In genomic region chr11:52261937-52262336, GRCm38 (mm10) we compare ENCODE assay signal across 9 mouse cellular contexts. TPM values are rescaled to one million over a fixed set of nuclear protein-coding genes. Genes with fewer than 3 reads are reported as not detected.
DNase-seq lines count a peak whose midpoint lies in the region; ATAC-seq and TF ChIP-seq lines count a peak whose summit lies in the region.
"Had no signal": no experiment of that assay in that cellular context is flagged by ENCODE, and none has a peak within 500 bp of the region (broad histone marks: within the 10 kb centered on the region; RNA-seq: fewer than 3 reads in every experiment).

No protein-coding gene starts in this region.

- WGBS in forebrain, postnatal 0 days, result 69% methylated on average over 5 of the region's 5 CpGs
- WGBS in forebrain, embryonic 16.5 days, result 65% methylated on average over 5 of the region's 5 CpGs

- H3K27ac ChIP-seq in forebrain, postnatal 0 days (ENCODE audit: low read depth, low read length), result no peak overlapping the region
- H3K27ac ChIP-seq in forebrain, embryonic 16.5 days (ENCODE audit: low read length), result no peak overlapping the region

- H3K4me2 ChIP-seq in forebrain, postnatal 0 days (ENCODE audit: low read depth), result no peak overlapping the region
- no peak overlapping the region for H3K4me2 ChIP-seq in forebrain, embryonic 16.5 days (ENCODE audit: low read length)

- H3K9me3 ChIP-seq in forebrain, postnatal 0 days (ENCODE audit: low read length), result no peaks in the 10 kb centered on the region
- no peaks in the 10 kb centered on the region for H3K9me3 ChIP-seq in forebrain, embryonic 16.5 days (ENCODE audit: control insufficient read depth, low read length)

- no peak for ATAC-seq in forebrain, postnatal 0 days
- ATAC-seq in forebrain, embryonic 16.5 days, result no peak

- H3K27me3 ChIP-seq in forebrain, postnatal 0 days (ENCODE audit: insufficient read depth, low read length), result no peaks in the 10 kb centered on the region
- H3K27me3 ChIP-seq in forebrain, embryonic 16.5 days (replicated peaks; ENCODE audit: control insufficient read depth, insufficient read depth, low read length), result no peaks in the 10 kb centered on the region

- DNase-seq in forebrain, postnatal 0 days, result no peak
- DNase-seq in 3134 (ENCODE audit: extremely low read depth, insufficient read length, low spot score), result peak; percentile 70
- peak; percentile 84 for DNase-seq in ZHBTc4 (ENCODE audit: low read depth, low spot score)
- peak; percentile 76 for DNase-seq in gastrocnemius, postnatal 14 days
- peak; percentile 77 for DNase-seq in lung, postnatal 14 days
- DNase-seq in thymus, postnatal 4 days, result peak; percentile 81
- DNase-seq in frontal cortex, postnatal 25 days (ENCODE audit: low spot score in 2 of 2), result no peak

- no peak overlapping the region for H3K9ac ChIP-seq in forebrain, postnatal 0 days
- H3K9ac ChIP-seq in forebrain, embryonic 16.5 days (replicated peaks; ENCODE audit: low read depth, low read length), result no peak overlapping the region

- TF ChIP-seq CTCF in forebrain, postnatal 0 days (IDR thresholded peaks at IDR 0.05; ENCODE audit: low read depth), result peak; percentile 54

- H3K4me1 ChIP-seq in forebrain, postnatal 0 days (ENCODE audit: insufficient read depth), result no peaks in the 10 kb centered on the region
- H3K4me1 ChIP-seq in forebrain, embryonic 16.5 days (replicated peaks; ENCODE audit: control insufficient read depth, insufficient read depth, low read length), result no peaks in the 10 kb centered on the region

- intact Hi-C loops in gastrocnemius, postnatal 14 days (cut with DNase I; ENCODE audit: low total_unique reads), result loop anchor here (5.0 kb wide), 1 partner anchor 80 kb away; no protein-coding TSS in a partner anchor

- H3K36me3 ChIP-seq in forebrain, postnatal 0 days (ENCODE audit: insufficient read depth), result no peaks in the 10 kb centered on the region
- no peaks in the 10 kb centered on the region for H3K36me3 ChIP-seq in forebrain, embryonic 16.5 days (ENCODE audit: control insufficient read depth, insufficient read depth)

- no peak overlapping the region for H3K4me3 ChIP-seq in forebrain, postnatal 0 days (ENCODE audit: low read depth, low read length)
- no peak overlapping the region for H3K4me3 ChIP-seq in forebrain, embryonic 16.5 days (replicated peaks; ENCODE audit: low read length)

RNA-seq across cellular contexts. Expression of gene Tcf7, which starts 20.9 kb away (rescaled TPM):
- total RNA-seq in forebrain, postnatal 0 days (2014; rRNA removed), result 1.6 and 2.3 TPM in 2 replicates
- 4.4 and 4.6 TPM in 2 replicates for polyA plus RNA-seq in forebrain, postnatal 0 days (2015; fragmentation: Nextera tagmentation; extraction: Ambion mirVana)
- 2.7 and 4.8 TPM in 2 replicates for polyA plus RNA-seq in forebrain, embryonic 16.5 days (2015; fragmentation: Nextera tagmentation; extraction: Ambion mirVana)
- total RNA-seq in gastrocnemius, postnatal 14 days (2021), result 1 to 10 TPM; 1.9 to 2.0 TPM

RNA-seq across cellular contexts. Expression of gene Skp1a, which starts 30.1 kb away (rescaled TPM):
- total RNA-seq in forebrain, postnatal 0 days (2014; rRNA removed), result 767 and 889 TPM in 2 replicates
- polyA plus RNA-seq in forebrain, postnatal 0 days (2015; fragmentation: Nextera tagmentation; extraction: Ambion mirVana), result 1,355 and 1,490 TPM in 2 replicates
- 1,143 and 1,208 TPM in 2 replicates for polyA plus RNA-seq in forebrain, embryonic 16.5 days (2015; fragmentation: Nextera tagmentation; extraction: Ambion mirVana)
- total RNA-seq in gastrocnemius, postnatal 14 days (2021), result 100 to 1,000 TPM; 244 to 247 TPM

RNA-seq across cellular contexts. Expression of gene Olfr1371, which starts 48.1 kb away (rescaled TPM):
- not detected in 2 replicates for total RNA-seq in forebrain, postnatal 0 days (2014; rRNA removed)
- polyA plus RNA-seq in forebrain, postnatal 0 days (2015; fragmentation: Nextera tagmentation; extraction: Ambion mirVana), result not detected in 2 replicates
- not detected in 2 replicates for polyA plus RNA-seq in forebrain, embryonic 16.5 days (2015; fragmentation: Nextera tagmentation; extraction: Ambion mirVana)
- not detected for total RNA-seq in gastrocnemius, postnatal 14 days (2021)
- polyA plus RNA-seq: large intestine, adult 2 months had no signal

Comparison
In these comparisons a context has a peak if more than half of its experiments do, and no peak if none do; other contexts are left out.
1. DNase-seq: peak in 3134 (single experiment), ZHBTc4 (single experiment), gastrocnemius, postnatal 14 days (single experiment), lung, postnatal 14 days (single experiment) and thymus, postnatal 4 days (single experiment); none in forebrain, postnatal 0 days (single experiment) and frontal cortex, postnatal 25 days (0 of 2).